Mouse (Mus musculus): ENCODE data around the gene Tmem35b. TPM values are rescaled to one million over a fixed set of nuclear protein-coding genes. Genes with fewer than 3 reads are reported as not detected.

Gene Tmem35b
- polyA plus RNA-seq, 1 experiment from 2014 or later, result 12.4 TPM

DNA sequence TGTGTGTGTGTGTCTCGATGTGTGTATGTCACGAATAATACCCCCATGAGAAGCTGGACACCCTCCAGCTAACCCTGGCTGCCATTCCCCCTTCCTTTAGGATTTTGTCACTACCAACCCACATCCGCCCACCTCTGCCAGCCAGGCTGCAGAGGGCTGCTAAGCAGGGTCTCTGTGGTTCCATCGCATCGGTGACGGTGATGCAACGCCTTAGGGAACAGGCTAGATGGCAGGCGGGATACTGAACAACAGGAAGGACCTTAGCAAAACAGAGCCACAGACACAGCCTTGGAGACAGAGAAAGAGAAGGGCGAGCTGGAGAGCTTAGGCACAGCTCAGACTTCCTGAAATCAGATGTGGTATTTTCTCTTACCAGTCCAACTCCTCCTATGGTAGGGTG, 55.2 kb downstream of the Tmem35b start:
- WGBS, result 46% methylated on average over 9 of the region's 9 CpGs
- Histone ChIP-seq H3K4me1 (ENCODE audit: control insufficient read depth, insufficient read depth, low read length) (no peaks in the 10 kb centered on the region), H3K9ac (ENCODE audit: low read depth, low read length) (no peak overlapping the region), H3K27me3 (replicated peaks; ENCODE audit: control insufficient read depth, insufficient read depth, low read length) (peaks cover 29% of the 10 kb centered on the region), H3K9me3 (ENCODE audit: control insufficient read depth, low read length) (0 out of 2 replicates have a peak, but pooled peaks cover 4% of the 10 kb centered on the region), H3K4me3 (ENCODE audit: low read depth, low read length) (no peak overlapping the region), H3K36me3 (ENCODE audit: control insufficient read depth, insufficient read depth, low read length) (no peaks in the 10 kb centered on the region), H3K4me2 (ENCODE audit: low read depth, low read length) (no peak overlapping the region), H3K27ac (replicated peaks; ENCODE audit: low read depth, low read length) (no peak overlapping the region)
- ATAC-seq (ENCODE audit: low read depth), result no peak
- DNase-seq (ENCODE audit: low spot score), result no peak

Other genes with a start within 250 kb of the Tmem35b start
- gene Zmym4, start 155.6 kb upstream of the Tmem35b start, polyA plus RNA-seq (2014; fragmentation: Nextera tagmentation; extraction: Ambion mirVana), result 19.5 and 20.9 TPM in 2 replicates
- 92.4 and 105 TPM in 2 replicates for gene Sfpq, start 102.4 kb upstream of the Tmem35b start, polyA plus RNA-seq (2014; fragmentation: Nextera tagmentation; extraction: Ambion mirVana)
- gene Zmym1, start 62.5 kb upstream of the Tmem35b start, polyA plus RNA-seq (2014; fragmentation: Nextera tagmentation; extraction: Ambion mirVana), result 20.7 and 23.1 TPM in 2 replicates
- 20.5 and 25.4 TPM in 2 replicates for gene Zmym6, start 46.3 kb upstream of the Tmem35b start, polyA plus RNA-seq (2014; fragmentation: Nextera tagmentation; extraction: Ambion mirVana)
- gene Dlgap3, start 45.5 kb downstream of the Tmem35b start, polyA plus RNA-seq (2014; fragmentation: Nextera tagmentation; extraction: Ambion mirVana), result 2.3 and 2.8 TPM in 2 replicates
- gene Smim12, start 120.1 kb downstream of the Tmem35b start, polyA plus RNA-seq (2014; fragmentation: Nextera tagmentation; extraction: Ambion mirVana), result 45.7 and 47.9 TPM in 2 replicates
- gene Gja4, start 190.3 kb downstream of the Tmem35b start, polyA plus RNA-seq (2014; fragmentation: Nextera tagmentation; extraction: Ambion mirVana), result 20.0 and 20.7 TPM in 2 replicates
- 5.4 and 5.7 TPM in 2 replicates for gene Gjb3, start 207.2 kb downstream of the Tmem35b start, polyA plus RNA-seq (2014; fragmentation: Nextera tagmentation; extraction: Ambion mirVana)
- gene Gjb4, start 230.4 kb downstream of the Tmem35b start, polyA plus RNA-seq (2014; fragmentation: Nextera tagmentation; extraction: Ambion mirVana), result 0.60 and 1.3 TPM in 2 replicates
- gene Gjb5, start 234.5 kb downstream of the Tmem35b start, polyA plus RNA-seq (2014; fragmentation: Nextera tagmentation; extraction: Ambion mirVana), result 1.1 and 1.4 TPM in 2 replicates